Mouse (Mus musculus) brain, embryonic 14.5 days (tissue): ENCODE measurements around the gene Dcaf8. TPM values are rescaled to one million over a fixed set of nuclear protein-coding genes. Genes with fewer than 3 reads are reported as not detected.

ENCODE experiments used
- DNase-seq: peaks from one replicate; pipeline ENCODE4 v3.0.0-alpha.2; 2011; ENCODE audit warnings: low read depth
- CTCF ChIP-seq: fragments of 200-500 bp; IDR thresholded peaks from 2 replicates; pipeline ENCODE4 v1.5.1; 2012; ENCODE audit warnings: inconsistent platforms, mild to moderate bottlenecking, moderate library complexity, borderline replicate concordance; ENCODE audit not compliant: insufficient read depth, insufficient read length; ENCODE audit errors: extremely low read depth
- POLR2A ChIP-seq: fragments of 200-500 bp; IDR thresholded peaks from 2 replicates; pipeline ENCODE4 v1.6.1; 2012; ENCODE audit warnings: mild to moderate bottlenecking, inconsistent platforms, borderline replicate concordance; ENCODE audit not compliant: poor library complexity, insufficient read depth, insufficient read length, severe bottlenecking; ENCODE audit errors: extremely low read depth
- polyA plus RNA-seq: library from polyadenylated mRNA; depleted of rRNA; stranded (reverse); fragments of >200 nt; gene quantifications from 2 replicates; pipeline ENCODE4 v1.2.3, GENCODE M21; 2012; rRNA removed

The Dcaf8 gene
- polyA plus RNA-seq: 76.6 and 84.5 TPM in 2 replicates

DNA sequence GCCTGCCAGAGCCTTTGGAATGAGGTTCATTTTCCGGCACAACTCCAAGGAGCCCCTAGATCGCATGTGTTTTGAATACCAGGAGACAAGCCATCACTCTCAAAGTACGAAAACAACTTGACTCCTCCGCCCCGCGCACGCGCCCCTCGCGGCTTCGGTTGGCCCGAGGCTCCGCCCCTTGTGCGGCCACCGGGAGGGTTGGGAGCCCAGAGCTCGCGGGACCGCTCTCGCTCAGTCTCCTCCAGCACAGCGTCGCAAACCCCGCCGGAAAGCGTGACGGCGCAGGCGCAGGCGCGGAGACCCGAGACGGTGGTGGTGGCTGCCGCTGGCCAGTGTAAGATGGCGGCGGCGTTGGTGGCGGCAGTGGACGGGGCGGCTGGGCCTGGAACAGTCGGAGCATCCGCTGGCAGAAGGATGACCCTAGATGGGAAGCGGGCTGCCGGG lies at the start of gene Dcaf8:
Gene Dcaf8, plus strand, starts transcription at position 250 of the 444 bp plus-strand sequence.
- peak; percentile 99 for DNase-seq
- TF ChIP-seq CTCF (no peak), POLR2A (peak; percentile 97)

GRCm38 (mm10) chr1:172099325-172100033 lies 48.4 kb upstream of the Dcaf8 start:
- DNase-seq: no peak
- TF ChIP-seq CTCF (no peak), POLR2A (no peak)

- TF ChIP-seq CTCF (no peak), POLR2A (no peak)
- DNase-seq: no peak
These were observed 44.3 kb upstream of the Dcaf8 start for GRCm38 (mm10) chr1:172103619-172104018.

DNA sequence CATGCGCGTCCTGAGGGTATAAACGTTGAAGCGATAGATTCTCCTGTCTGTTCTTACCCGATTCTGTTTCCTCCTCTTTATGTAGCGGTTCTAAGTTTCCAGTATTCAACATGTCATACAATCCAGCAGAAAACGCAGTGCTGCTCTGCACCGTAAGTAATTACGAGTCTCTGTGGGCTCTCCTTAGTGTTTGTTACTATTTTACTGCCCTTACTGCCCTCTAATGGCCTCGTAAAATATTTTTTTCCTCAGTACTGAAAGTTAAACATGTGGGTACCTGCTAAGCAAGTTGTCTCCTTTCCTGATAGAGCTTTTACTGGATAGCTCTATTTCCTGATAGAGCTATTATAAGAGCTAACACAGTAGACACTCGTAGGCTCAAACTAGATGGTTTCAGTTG lies 42.8 kb upstream of the Dcaf8 start:
- TF ChIP-seq POLR2A (no peak), CTCF (no peak; the same call in 1 of the 2 replicates)
- peak; percentile 31 for DNase-seq

DNA sequence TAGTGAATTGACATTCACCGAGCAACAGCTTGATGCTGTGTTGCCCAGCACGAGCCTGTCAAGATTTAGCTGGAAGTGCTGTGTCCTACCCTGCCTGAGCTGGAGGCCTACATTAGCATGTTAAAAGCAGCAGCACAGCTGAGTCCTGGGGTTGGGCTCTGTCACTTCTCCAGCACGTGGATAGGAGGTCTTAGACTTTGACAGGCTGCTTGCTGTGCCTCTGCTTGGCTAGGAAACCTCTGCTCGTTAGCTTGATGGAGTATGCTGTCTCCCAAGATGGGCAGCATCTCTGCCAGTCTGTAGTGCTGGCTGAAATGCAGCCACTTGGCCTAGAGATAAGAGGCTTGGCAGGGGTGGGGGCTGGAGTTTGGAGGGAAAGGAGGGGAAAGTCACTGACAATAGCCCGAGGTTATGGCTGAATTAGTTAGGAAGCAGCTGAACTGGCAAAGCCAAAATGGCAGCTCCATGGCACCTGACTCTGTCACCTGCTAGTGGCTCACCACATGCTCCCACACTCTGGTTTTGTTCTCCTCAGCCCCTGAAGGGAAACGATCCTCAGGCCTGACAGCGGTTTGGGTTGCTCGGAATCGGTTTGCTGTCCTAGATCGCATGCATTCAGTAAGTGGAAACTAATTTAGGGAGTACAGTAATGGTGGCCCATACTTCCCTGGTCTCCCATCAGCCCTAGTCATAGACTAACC lies 40.0 kb upstream of the Dcaf8 start:
- TF ChIP-seq POLR2A (no peak), CTCF (no peak)
- DNase-seq: peak; percentile 64

GRCm38 (mm10) chr1:172116948-172117347 lies 30.9 kb upstream of the Dcaf8 start:
- no peak for DNase-seq
- TF ChIP-seq CTCF: no peak
- TF ChIP-seq POLR2A: no peak

- no peak for TF ChIP-seq POLR2A
- no peak for TF ChIP-seq CTCF
- no peak for DNase-seq
These were observed 28.8 kb upstream of the Dcaf8 start for GRCm38 (mm10) chr1:172119100-172119499.

- TF ChIP-seq CTCF (peak; percentile 76; the same call in 1 of the 2 replicates), POLR2A (no peak)
- DNase-seq: peak; percentile 90
These were observed 28.2 kb upstream of the Dcaf8 start for GRCm38 (mm10) chr1:172119720-172120119.

DNA sequence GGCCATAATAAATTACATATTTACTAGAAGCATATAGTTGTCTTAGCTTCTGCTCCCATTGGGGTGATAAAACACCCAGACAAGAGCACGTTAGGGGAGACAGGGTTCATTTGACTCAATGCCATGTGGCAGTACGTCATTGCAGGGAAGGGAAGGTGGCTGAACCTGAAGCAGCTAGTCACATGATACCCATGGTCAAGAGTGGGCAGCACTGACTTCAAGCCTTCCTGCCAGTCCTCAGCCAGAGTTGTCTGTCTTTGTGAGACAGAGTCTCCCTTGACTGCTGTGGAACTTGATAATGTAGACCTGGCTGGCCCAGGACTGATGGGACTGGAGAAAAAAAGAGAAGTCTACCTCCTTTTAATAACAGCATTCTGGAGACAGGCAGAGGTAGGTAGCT lies 25.2 kb upstream of the Dcaf8 start:
- no peak for TF ChIP-seq POLR2A
- no peak for TF ChIP-seq CTCF
- DNase-seq: no peak

DNA sequence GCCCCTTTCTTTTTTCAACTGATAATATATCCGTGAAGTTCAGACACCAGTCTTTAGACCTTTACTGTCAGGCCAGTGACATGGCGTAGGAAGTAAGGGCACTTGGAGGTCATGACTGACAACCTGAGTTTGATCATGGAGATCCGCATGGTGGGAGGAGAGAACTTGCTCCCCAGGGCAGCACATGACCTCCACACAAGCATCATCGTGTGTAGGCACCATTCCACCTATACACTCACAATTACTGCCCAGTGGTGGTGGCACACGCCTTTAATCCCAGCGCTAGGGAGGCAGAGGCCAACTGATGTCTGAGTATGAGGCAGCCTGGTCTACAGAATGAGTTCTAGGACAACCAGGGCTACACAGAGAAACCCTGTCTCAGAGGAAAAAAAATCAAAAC lies 23.3 kb upstream of the Dcaf8 start:
- TF ChIP-seq CTCF (no peak), POLR2A (no peak)
- no peak for DNase-seq
